Mouse (Mus musculus) spleen, adult 2 months (tissue): ENCODE results near the gene Xrcc3.

Experiments used
- CTCF ChIP-seq: fragments of 200-500 bp; IDR thresholded peaks from 2 replicates; pipeline ENCODE4 v1.5.1; 2011; ENCODE audit warnings: mild to moderate bottlenecking, inconsistent platforms; ENCODE audit not compliant: insufficient read depth, insufficient read length, insufficient replicate concordance; ENCODE audit errors: extremely low read depth
- POLR2A ChIP-seq: fragments of 200-500 bp; IDR thresholded peaks from 2 replicates; pipeline ENCODE4 v1.6.1; 2011; ENCODE audit warnings: low read depth, low read length, inconsistent platforms

DNA sequence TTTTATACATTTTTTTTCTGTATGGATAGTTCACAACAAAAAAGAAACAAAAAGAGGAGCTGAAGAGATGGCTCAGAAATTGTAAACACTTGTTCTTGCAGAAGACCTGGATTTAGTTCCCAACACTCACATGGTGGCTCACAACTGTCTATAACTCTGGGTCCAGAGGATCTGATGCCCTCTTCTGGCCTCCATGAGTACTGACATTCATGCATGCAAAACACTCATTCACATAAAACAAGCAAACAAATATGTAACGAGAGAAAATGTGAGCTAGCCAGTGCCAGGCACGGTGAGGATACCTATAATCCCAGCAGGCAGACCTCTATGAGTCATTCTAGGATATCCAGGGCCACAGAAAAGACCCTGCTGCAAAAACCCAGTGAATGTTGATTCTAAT lies 37.6 kb upstream of the Xrcc3 start:
- TF ChIP-seq POLR2A = no peak
- no peak for TF ChIP-seq CTCF
